In genomic region chr4:114666979-114667328, GRCm38 (mm10) we compare ENCODE assay signal across 9 mouse cellular contexts.
DNase-seq lines count a peak whose midpoint lies in the region; ATAC-seq and TF ChIP-seq lines count a peak whose summit lies in the region.
"Had no signal": no experiment of that assay in that cellular context is flagged by ENCODE, and none has a peak within 500 bp of the region (broad histone marks: within the 10 kb centered on the region; RNA-seq: fewer than 3 reads in every experiment).

No protein-coding gene starts in this region.

- 0 out of 2 replicates have a peak, but pooled peaks have one; percentile 8 for TF ChIP-seq CTCF in brain, embryonic 14.5 days (IDR thresholded peaks at IDR 0.05; ENCODE audit: borderline replicate concordance, extremely low read depth, insufficient read depth, insufficient read length)

- no peak overlapping the region for H3K27ac ChIP-seq in heart, embryonic 14.5 days (replicated peaks in 1 of 2; ENCODE audit: control insufficient read depth in 1 of 2, insufficient read depth in 1 of 2, low read depth in 2 of 2, low read length in 2 of 2)
- no peak overlapping the region for H3K27ac ChIP-seq in hindbrain, embryonic 15.5 days (replicated peaks)
- no peak overlapping the region for H3K27ac ChIP-seq in midbrain, embryonic 13.5 days

- no peaks in the 10 kb centered on the region for H3K36me3 ChIP-seq in heart, embryonic 14.5 days (ENCODE audit: control insufficient read depth, insufficient read depth, low read length)
- H3K36me3 ChIP-seq in hindbrain, embryonic 15.5 days = no peaks in the 10 kb centered on the region
- no peaks in the 10 kb centered on the region for H3K36me3 ChIP-seq in midbrain, embryonic 13.5 days

- no peak overlapping the region for H3K9ac ChIP-seq in heart, embryonic 14.5 days (ENCODE audit: low read length)
- peak overlapping the region; percentile 42 for H3K9ac ChIP-seq in hindbrain, embryonic 15.5 days
- peak overlapping the region; percentile 29; the same call in 1 of the 2 replicates for H3K9ac ChIP-seq in midbrain, embryonic 13.5 days (replicated peaks)

- TF ChIP-seq POLR2A in brain, embryonic 14.5 days (IDR thresholded peaks at IDR 0.05; ENCODE audit: borderline replicate concordance, extremely low read depth, insufficient read depth, insufficient read length, poor library complexity, severe bottlenecking) = no peak

- peak overlapping the region; percentile 62 for H3K4me2 ChIP-seq in heart, embryonic 14.5 days (ENCODE audit: low read length)
- H3K4me2 ChIP-seq in hindbrain, embryonic 15.5 days = peak overlapping the region; percentile 76
- peak overlapping the region; percentile 57 for H3K4me2 ChIP-seq in midbrain, embryonic 13.5 days (replicated peaks)

- no peak for ATAC-seq in heart, embryonic 14.5 days (ENCODE audit: insufficient number of reproducible peaks, insufficient read depth, low FRiP score, low read depth)
- peak; percentile 32 for ATAC-seq in hindbrain, embryonic 15.5 days (ENCODE audit: low FRiP score, low read depth)
- peak; percentile 25 for ATAC-seq in midbrain, embryonic 13.5 days
- ATAC-seq in frontal cortex, adult (ENCODE audit: low TSS enrichment) = no peak

- H3K4me1 ChIP-seq in heart, embryonic 14.5 days (ENCODE audit: control insufficient read depth in 2 of 2, insufficient read depth in 2 of 2, low read length in 2 of 2) = peaks cover 7 to 8% of the 10 kb centered on the region in 2 experiments; a peak in 3 of 4 replicates
- peaks cover 13% of the 10 kb centered on the region for H3K4me1 ChIP-seq in hindbrain, embryonic 15.5 days (replicated peaks)
- peaks cover 15% of the 10 kb centered on the region for H3K4me1 ChIP-seq in midbrain, embryonic 13.5 days (replicated peaks)

- no peak for DNase-seq in heart, postnatal 14 days
- no peak for DNase-seq in brain, embryonic 14.5 days (ENCODE audit: low read depth)
- no peak for DNase-seq in right cerebral cortex, adult 18-20 months
- DNase-seq in layer of hippocampus, postnatal 25 days (ENCODE audit: extremely low spot score in 1 of 2, low spot score in 1 of 2) = no peak
- DNase-seq: cerebellum, adult 11 months had no signal

- peaks cover 72% of the 10 kb centered on the region for H3K27me3 ChIP-seq in heart, embryonic 14.5 days (ENCODE audit: control insufficient read depth, insufficient read depth, low read length)
- peaks cover 52% of the 10 kb centered on the region for H3K27me3 ChIP-seq in hindbrain, embryonic 15.5 days
- peaks cover 72% of the 10 kb centered on the region for H3K27me3 ChIP-seq in midbrain, embryonic 13.5 days

- H3K9me3 ChIP-seq in heart, embryonic 14.5 days (ENCODE audit: control insufficient read depth, low read length) = no peaks in the 10 kb centered on the region
- H3K9me3 ChIP-seq in hindbrain, embryonic 15.5 days = no peaks in the 10 kb centered on the region
- H3K9me3 ChIP-seq in midbrain, embryonic 13.5 days = no peaks in the 10 kb centered on the region

- WGBS in heart, embryonic 14.5 days = 7% methylated on average over 12 of the region's 13 CpGs
- 8% methylated on average over 13 of the region's 13 CpGs for WGBS in hindbrain, embryonic 15.5 days
- WGBS in midbrain, embryonic 13.5 days = 6% methylated on average over 13 of the region's 13 CpGs

- intact Hi-C loops in heart, postnatal 14 days (cut with DNase I) = loop anchor here (2.0 to 5.0 kb wide), 2 partner anchors 155 to 240 kb away; partner anchors contain the start of gene Gm12830

- peak overlapping the region; percentile 11 to 23; a peak in 3 of 4 replicates for H3K4me3 ChIP-seq in heart, embryonic 14.5 days (ENCODE audit: control insufficient read depth in 1 of 2, insufficient read depth in 1 of 2, low read depth in 1 of 2, low read length in 2 of 2)
- H3K4me3 ChIP-seq in hindbrain, embryonic 15.5 days = peak overlapping the region; percentile 40
- H3K4me3 ChIP-seq in midbrain, embryonic 13.5 days (replicated peaks) = peak overlapping the region; percentile 31

Comparison
In these comparisons a context has a peak if more than half of its experiments do, and no peak if none do; other contexts are left out.
1. ATAC-seq: peak in hindbrain, embryonic 15.5 days (single experiment) and midbrain, embryonic 13.5 days (single experiment); none in heart, embryonic 14.5 days (single experiment) and frontal cortex, adult (single experiment).
2. Peak in every context shown above with its lines, with median percentiles within 50 percentile points of each other: H3K4me2 ChIP-seq and H3K4me3 ChIP-seq.